Mouse (Mus musculus) megakaryocyte progenitor cell, adult 5-6 weeks (primary cell): ENCODE data around the gene Cyp39a1. TPM values are rescaled to one million over a fixed set of nuclear protein-coding genes. Genes with fewer than 3 reads are reported as not detected.

Source experiments
- ATAC-seq: replicated peaks from 2 replicates; pipeline ENCODE4 v1.8.0; 2016; ENCODE audit warnings: mild to moderate bottlenecking, moderate TSS enrichment, inconsistent platforms; ENCODE audit not compliant: poor library complexity
- total RNA-seq, 2 experiments: library from RNA; stranded (forward) in 1 of 2; stranded (reverse) in 1 of 2; fragments of 157-497, 149-512 nt in 1 of 2; fragments of 200-1000 nt in 1 of 2; gene quantifications; 2 replicates each; pipeline versions ENCODE4 v1.2.3 to v1.2.4; 2015 to 2017

Gene Cyp39a1
- total RNA-seq, 2 experiments from 2014 or later = 2.6 to 3.7 TPM

GRCm38 (mm10) chr17:43754687-43755086, 87.5 kb downstream of the Cyp39a1 start:
- ATAC-seq = no peak

GRCm38 (mm10) chr17:43758607-43759259, 91.5 kb downstream of the Cyp39a1 start:
- peak; percentile 39; the same call in 1 of the 2 replicates for ATAC-seq

- no peak for ATAC-seq
These were observed 117.3 kb downstream of the Cyp39a1 start for GRCm38 (mm10) chr17:43784531-43784930.

- no peak for ATAC-seq
These were observed 121.0 kb downstream of the Cyp39a1 start for GRCm38 (mm10) chr17:43788222-43788621.

GRCm38 (mm10) chr17:43789376-43789775, 122.2 kb downstream of the Cyp39a1 start:
- no peak for ATAC-seq

GRCm38 (mm10) chr17:43791751-43792150, 124.5 kb downstream of the Cyp39a1 start:
- ATAC-seq = no peak

- no peak; the same call in 1 of the 2 replicates for ATAC-seq
These were observed 127.6 kb downstream of the Cyp39a1 start for GRCm38 (mm10) chr17:43794731-43795280.

Other genes starting within 250 kb of the Cyp39a1 start
- gene Mep1a, start 164.6 kb upstream of the Cyp39a1 start, total RNA-seq (2015) = not detected in 2 replicates
- gene Mep1a, start 164.6 kb upstream of the Cyp39a1 start, total RNA-seq (2017) = not detected in 2 replicates
- gene Ankrd66, start 123.8 kb upstream of the Cyp39a1 start, total RNA-seq (2015) = not detected in 2 replicates
- not detected in 2 replicates for gene Ankrd66, start 123.8 kb upstream of the Cyp39a1 start, total RNA-seq (2017)
- 1.3 and 2.0 TPM in 2 replicates for gene Pla2g7, start 99.3 kb upstream of the Cyp39a1 start, total RNA-seq (2015)
- gene Pla2g7, start 99.3 kb upstream of the Cyp39a1 start, total RNA-seq (2017) = 0.88 and 3.2 TPM in 2 replicates
- not detected in 2 replicates for gene Tdrd6, start 37.1 kb upstream of the Cyp39a1 start, total RNA-seq (2015)
- not detected in 2 replicates for gene Tdrd6, start 37.1 kb upstream of the Cyp39a1 start, total RNA-seq (2017)
- gene Slc25a27, start 211 bp upstream of the Cyp39a1 start, total RNA-seq (2015) = 1.6 and 2.5 TPM in 2 replicates
- 0.29 and 4.1 TPM in 2 replicates for gene Slc25a27, start 211 bp upstream of the Cyp39a1 start, total RNA-seq (2017)
- gene Rcan2, start 133.9 kb downstream of the Cyp39a1 start, total RNA-seq (2015) = not detected in 2 replicates
- gene Rcan2, start 133.9 kb downstream of the Cyp39a1 start, total RNA-seq (2017) = not detected in 2 replicates